Mouse (Mus musculus) lung, adult 2 months (tissue): ENCODE measurements around the gene Fuca1.

Experiments used
- CTCF ChIP-seq: fragments of 200-500 bp; IDR thresholded peaks from 2 replicates; pipeline ENCODE4 v1.5.1; 2011; ENCODE audit warnings: mild to moderate bottlenecking, low read length, control low read depth; ENCODE audit not compliant: insufficient read depth
- POLR2A ChIP-seq: fragments of 200-500 bp; IDR thresholded peaks from 2 replicates; pipeline ENCODE4 v1.6.1; 2011; ENCODE audit warnings: low read depth, mild to moderate bottlenecking, control low read depth, low read length, borderline replicate concordance; ENCODE audit errors: extremely low read depth

DNA sequence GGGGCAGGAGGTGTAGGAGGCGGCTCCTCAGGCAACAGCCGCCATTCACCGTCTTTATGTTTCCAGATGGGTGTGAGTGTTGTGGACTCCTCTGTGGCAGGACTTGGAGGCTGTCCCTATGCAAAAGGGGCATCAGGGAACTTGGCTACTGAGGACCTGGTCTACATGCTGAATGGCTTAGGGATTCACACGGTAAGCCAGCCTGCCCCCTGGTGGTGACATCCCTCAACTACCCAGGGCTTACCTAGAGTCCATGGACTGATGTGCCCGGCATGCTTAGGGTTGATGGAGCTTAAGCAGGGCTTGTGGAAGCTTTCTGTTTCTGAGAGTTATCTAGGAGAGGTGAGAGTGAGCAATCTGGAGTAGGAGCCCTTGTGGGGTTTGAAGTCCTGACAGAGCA lies 40.2 kb downstream of the Fuca1 start:
- peak; percentile 99 for TF ChIP-seq CTCF
- no peak for TF ChIP-seq POLR2A
